Mouse (Mus musculus): ENCODE measurements at regions not wholly inside any gene's neighbourhood (a gene's known extent, or its start where the extent isn't known, plus 50 kb on each side); places are given as distances from the start of the nearest gene placed in this dataset.

- Histone ChIP-seq H3K27ac (ENCODE audit: control insufficient read depth, insufficient read depth, low read depth, low read length, poor library complexity) (no peak overlapping the region), H3K4me1 (ENCODE audit: control insufficient read depth, insufficient read depth, low read length) (no peaks in the 10 kb centered on the region), H3K4me3 (replicated peaks; ENCODE audit: control insufficient read depth, low read depth, low read length) (no peak overlapping the region)
- 68% methylated on average over 7 of the region's 7 CpGs for WGBS
- no peak for TF ChIP-seq POLR2A (IDR thresholded peaks at IDR 0.05; ENCODE audit: borderline replicate concordance, control insufficient read depth, low read depth, low read length)
- TF ChIP-seq CTCF (IDR thresholded peaks at IDR 0.05; ENCODE audit: control insufficient read depth, insufficient read depth, low read length), result no peak
Measured at GRCm38 (mm10) chr15:6230618-6231017, 69.0 kb upstream of the Dab2 start.

GRCm38 (mm10) chr15:6231308-6232103 is 68.1 kb upstream of the Dab2 start:
- no peak overlapping the region for H3K4me3 ChIP-seq (replicated peaks; ENCODE audit: control insufficient read depth, low read depth, low read length)
- WGBS, result 44% methylated on average over 12 of the region's 12 CpGs
- TF ChIP-seq CTCF (IDR thresholded peaks at IDR 0.05; ENCODE audit: control insufficient read depth, insufficient read depth, low read length), result no peak
- TF ChIP-seq POLR2A (IDR thresholded peaks at IDR 0.05; ENCODE audit: borderline replicate concordance, control insufficient read depth, low read depth, low read length), result no peak
- no peak overlapping the region for H3K27ac ChIP-seq (ENCODE audit: control insufficient read depth, insufficient read depth, low read depth, low read length, poor library complexity)
- H3K4me1 ChIP-seq (ENCODE audit: control insufficient read depth, insufficient read depth, low read length), result no peaks in the 10 kb centered on the region

- Histone ChIP-seq H3K4me3 (replicated peaks; ENCODE audit: control insufficient read depth, low read depth, low read length) (no peak overlapping the region), H3K4me1 (ENCODE audit: control insufficient read depth, insufficient read depth, low read length) (no peaks in the 10 kb centered on the region), H3K27ac (ENCODE audit: control insufficient read depth, insufficient read depth, low read depth, low read length, poor library complexity) (no peak overlapping the region)
- 72% methylated on average over 3 of the region's 3 CpGs for WGBS
- TF ChIP-seq POLR2A (IDR thresholded peaks at IDR 0.05; ENCODE audit: borderline replicate concordance, control insufficient read depth, low read depth, low read length) (no peak), CTCF (IDR thresholded peaks at IDR 0.05; ENCODE audit: control insufficient read depth, insufficient read depth, low read length) (no peak)
Measured at GRCm38 (mm10) chr15:6233621-6234020, 66.0 kb upstream of the Dab2 start.

GRCm38 (mm10) chr15:6236583-6236982 is 63.0 kb upstream of the Dab2 start:
- WGBS, result 76% methylated on average over 8 of the region's 8 CpGs
- Histone ChIP-seq H3K4me1 (ENCODE audit: control insufficient read depth, insufficient read depth, low read length) (no peaks in the 10 kb centered on the region), H3K27ac (ENCODE audit: control insufficient read depth, insufficient read depth, low read depth, low read length, poor library complexity) (no peak overlapping the region), H3K4me3 (replicated peaks; ENCODE audit: control insufficient read depth, low read depth, low read length) (no peak overlapping the region)
- no peak for TF ChIP-seq CTCF (IDR thresholded peaks at IDR 0.05; ENCODE audit: control insufficient read depth, insufficient read depth, low read length)
- TF ChIP-seq POLR2A (IDR thresholded peaks at IDR 0.05; ENCODE audit: borderline replicate concordance, control insufficient read depth, low read depth, low read length), result no peak

GRCm38 (mm10) chr15:6237726-6238125 is 61.9 kb upstream of the Dab2 start:
- TF ChIP-seq CTCF (IDR thresholded peaks at IDR 0.05; ENCODE audit: control insufficient read depth, insufficient read depth, low read length), result no peak

GRCm38 (mm10) chr15:6238133-6238532 is 61.5 kb upstream of the Dab2 start:
- Histone ChIP-seq H3K4me3 (replicated peaks; ENCODE audit: control insufficient read depth, low read depth, low read length) (no peak overlapping the region), H3K27ac (ENCODE audit: control insufficient read depth, insufficient read depth, low read depth, low read length, poor library complexity) (no peak overlapping the region), H3K4me1 (ENCODE audit: control insufficient read depth, insufficient read depth, low read length) (no peaks in the 10 kb centered on the region)
- TF ChIP-seq POLR2A (IDR thresholded peaks at IDR 0.05; ENCODE audit: borderline replicate concordance, control insufficient read depth, low read depth, low read length), result no peak
- peak; percentile 75 for TF ChIP-seq CTCF (IDR thresholded peaks at IDR 0.05; ENCODE audit: control insufficient read depth, insufficient read depth, low read length)
- WGBS, result 4% methylated on average over 6 of the region's 6 CpGs

More at GRCm38 (mm10) chr15:6237726-6238125, 61.9 kb upstream of the Dab2 start:
- Histone ChIP-seq H3K4me1 (ENCODE audit: control insufficient read depth, insufficient read depth, low read length) (no peaks in the 10 kb centered on the region), H3K27ac (ENCODE audit: control insufficient read depth, insufficient read depth, low read depth, low read length, poor library complexity) (no peak overlapping the region), H3K4me3 (replicated peaks; ENCODE audit: control insufficient read depth, low read depth, low read length) (no peak overlapping the region)
- WGBS, result 26% methylated on average over 8 of the region's 8 CpGs

- Histone ChIP-seq H3K4me1 (ENCODE audit: control insufficient read depth, insufficient read depth, low read length) (no peaks in the 10 kb centered on the region), H3K27ac (ENCODE audit: control insufficient read depth, insufficient read depth, low read depth, low read length, poor library complexity) (no peak overlapping the region), H3K4me3 (replicated peaks; ENCODE audit: control insufficient read depth, low read depth, low read length) (no peak overlapping the region)
- no peak for TF ChIP-seq CTCF (IDR thresholded peaks at IDR 0.05; ENCODE audit: control insufficient read depth, insufficient read depth, low read length)
- 92% methylated on average over 3 of the region's 3 CpGs for WGBS
Measured at GRCm38 (mm10) chr15:6238755-6239154, 60.8 kb upstream of the Dab2 start.

- WGBS, result 52% methylated on average over 4 of the region's 4 CpGs
Measured at GRCm38 (mm10) chr15:6242132-6242531, 57.5 kb upstream of the Dab2 start.

GRCm38 (mm10) chr15:6244401-6244800 is 55.2 kb upstream of the Dab2 start:
- no peak overlapping the region for H3K27ac ChIP-seq (ENCODE audit: control insufficient read depth, insufficient read depth, low read depth, low read length, poor library complexity)
- 76% methylated on average over 7 of the region's 7 CpGs for WGBS
- H3K4me1 ChIP-seq (ENCODE audit: control insufficient read depth, insufficient read depth, low read length), result no peaks in the 10 kb centered on the region
- no peak for TF ChIP-seq CTCF (IDR thresholded peaks at IDR 0.05; ENCODE audit: control insufficient read depth, insufficient read depth, low read length)
- no peak for TF ChIP-seq POLR2A (IDR thresholded peaks at IDR 0.05; ENCODE audit: borderline replicate concordance, control insufficient read depth, low read depth, low read length)
- no peak overlapping the region for H3K4me3 ChIP-seq (replicated peaks; ENCODE audit: control insufficient read depth, low read depth, low read length)

More at GRCm38 (mm10) chr15:6242132-6242531, 57.5 kb upstream of the Dab2 start:
- H3K4me1 ChIP-seq (ENCODE audit: control insufficient read depth, insufficient read depth, low read length), result no peaks in the 10 kb centered on the region
- TF ChIP-seq POLR2A (IDR thresholded peaks at IDR 0.05; ENCODE audit: borderline replicate concordance, control insufficient read depth, low read depth, low read length), result no peak
- TF ChIP-seq CTCF (IDR thresholded peaks at IDR 0.05; ENCODE audit: control insufficient read depth, insufficient read depth, low read length), result no peak
- no peak overlapping the region for H3K27ac ChIP-seq (ENCODE audit: control insufficient read depth, insufficient read depth, low read depth, low read length, poor library complexity)
- H3K4me3 ChIP-seq (replicated peaks; ENCODE audit: control insufficient read depth, low read depth, low read length), result no peak overlapping the region

Data from bone marrow, adult 2 months (tissue).